Mouse (Mus musculus): ENCODE results near the gene Adamts4.

Adamts4 gene

DNA sequence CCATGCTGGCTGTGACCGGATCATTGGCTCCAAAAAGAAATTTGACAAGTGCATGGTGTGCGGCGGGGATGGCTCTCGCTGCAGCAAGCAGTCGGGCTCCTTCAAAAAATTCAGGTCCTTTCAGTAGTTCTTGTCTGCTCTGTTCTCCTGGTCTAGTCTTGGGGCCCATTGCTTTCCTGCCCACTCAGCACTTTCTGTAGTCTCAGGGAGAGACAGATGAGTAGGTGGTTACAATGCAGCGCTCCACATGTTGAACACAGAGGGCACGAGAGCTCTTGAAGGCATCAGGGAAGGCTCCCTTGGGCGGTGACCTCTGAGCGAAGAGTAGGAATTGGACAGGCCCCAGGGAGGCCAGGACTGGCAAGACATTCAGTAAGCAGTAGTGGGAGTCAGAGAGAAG is 7.6 kb downstream of the Adamts4 start:
- no peak for DNase-seq (ENCODE audit: low read depth, low spot score)
- H3K27me3 ChIP-seq (ENCODE audit: control insufficient read depth, insufficient read depth, low read length, poor library complexity, severe bottlenecking), result no peaks in the 10 kb centered on the region
- H3K36me3 ChIP-seq (ENCODE audit: control insufficient read depth, insufficient read depth, low read length, poor library complexity, severe bottlenecking), result no peaks in the 10 kb centered on the region

DNA sequence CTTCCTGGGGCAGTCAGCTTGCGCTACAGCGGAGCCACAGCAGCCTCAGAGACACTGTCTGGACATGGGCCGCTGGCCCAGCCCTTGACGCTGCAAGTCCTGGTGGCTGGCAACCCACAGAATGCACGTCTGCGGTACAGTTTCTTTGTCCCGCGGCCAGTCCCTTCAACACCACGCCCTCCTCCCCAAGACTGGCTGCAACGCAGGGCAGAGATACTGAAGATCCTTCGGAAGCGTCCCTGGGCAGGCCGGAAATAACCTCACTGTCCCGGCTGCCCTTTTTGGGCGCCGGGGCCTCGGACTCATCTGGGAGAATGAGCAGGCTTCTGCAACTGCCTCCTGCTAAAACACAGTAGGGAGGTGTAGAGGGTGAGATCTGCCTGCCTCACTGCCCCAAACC is 8.7 kb downstream of the Adamts4 start:
- DNase-seq (ENCODE audit: low read depth, low spot score), result no peak
- Histone ChIP-seq H3K36me3 (ENCODE audit: control insufficient read depth, insufficient read depth, low read length, poor library complexity, severe bottlenecking) (no peaks in the 10 kb centered on the region), H3K27me3 (ENCODE audit: control insufficient read depth, insufficient read depth, low read length, poor library complexity, severe bottlenecking) (no peaks in the 10 kb centered on the region)

DNA sequence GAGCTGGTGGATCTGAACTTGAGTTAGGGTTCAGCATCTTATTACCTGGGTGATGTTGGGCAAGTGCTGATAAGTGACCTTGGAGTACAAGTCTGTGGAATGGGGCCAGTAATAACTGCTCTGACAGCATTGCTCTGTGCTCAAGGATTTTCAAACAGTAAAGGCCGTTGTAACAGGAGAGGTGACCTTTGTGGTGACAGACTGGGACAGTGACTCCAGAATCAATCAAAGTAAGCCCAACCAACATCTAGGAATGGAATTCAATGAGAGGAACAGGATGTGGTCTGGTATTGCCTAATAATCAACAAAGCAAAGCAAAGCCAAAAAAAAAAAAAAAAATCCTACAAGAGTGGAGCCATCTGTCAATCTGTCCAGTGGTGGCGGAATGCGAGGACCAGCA is 10.1 kb downstream of the Adamts4 start:
- Histone ChIP-seq H3K27me3 (ENCODE audit: control insufficient read depth, insufficient read depth, low read length, poor library complexity, severe bottlenecking) (no peaks in the 10 kb centered on the region), H3K36me3 (ENCODE audit: control insufficient read depth, insufficient read depth, low read length, poor library complexity, severe bottlenecking) (no peaks in the 10 kb centered on the region)
- DNase-seq (ENCODE audit: low read depth, low spot score), result no peak

DNA sequence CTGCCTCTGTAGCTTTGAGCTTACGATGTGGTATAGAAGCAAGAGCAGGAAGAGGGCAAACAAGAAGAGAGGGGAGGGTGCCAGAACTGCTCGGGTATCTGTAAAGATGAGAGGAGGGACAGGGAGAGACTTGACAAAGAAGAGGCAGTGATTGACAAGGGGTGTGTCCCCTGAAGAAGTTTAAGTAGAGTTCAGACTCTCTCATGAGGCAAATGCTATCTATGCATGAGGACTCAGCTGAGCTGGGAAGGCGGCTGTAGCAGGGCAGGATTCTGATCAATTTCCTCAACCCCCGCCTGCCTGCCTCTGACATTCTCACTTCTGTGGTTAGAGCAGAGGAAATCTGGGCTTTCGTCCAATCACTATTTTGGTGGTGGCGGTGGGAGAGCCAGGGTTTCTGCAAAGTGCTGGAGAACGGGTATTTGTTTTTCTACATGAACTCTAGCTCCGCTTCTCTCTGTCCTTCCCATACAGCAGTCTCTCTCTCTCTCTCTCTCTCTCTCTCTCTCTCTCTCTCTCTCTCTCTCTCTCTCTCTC is 12.4 kb downstream of the Adamts4 start:
- DNase-seq (ENCODE audit: low read depth, low spot score), result no peak
- no peaks in the 10 kb centered on the region for H3K36me3 ChIP-seq (ENCODE audit: control insufficient read depth, insufficient read depth, low read length, poor library complexity, severe bottlenecking)

DNA sequence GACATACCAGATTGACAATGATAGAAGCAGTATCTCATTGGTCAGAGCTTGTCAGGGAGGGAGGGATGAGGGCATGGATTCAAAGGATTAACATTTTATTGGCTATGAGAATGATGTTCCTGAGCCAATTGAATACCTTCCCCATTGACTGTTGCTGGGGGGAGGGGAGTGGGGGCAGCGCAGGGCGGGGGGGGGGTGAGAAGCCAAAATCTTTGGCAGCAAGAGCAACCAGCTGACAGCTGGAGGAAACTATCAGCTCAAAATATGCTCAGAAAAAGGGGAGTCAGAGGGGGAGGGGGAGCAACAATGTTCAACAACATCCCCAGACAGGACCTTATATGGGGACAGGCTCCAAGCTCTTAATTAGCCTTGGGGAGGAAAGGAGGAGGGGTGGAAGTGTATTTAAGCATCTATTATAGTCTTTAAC is 13.0 kb downstream of the Adamts4 start:
- no peaks in the 10 kb centered on the region for H3K36me3 ChIP-seq (ENCODE audit: control insufficient read depth, insufficient read depth, low read length, poor library complexity, severe bottlenecking)
- no peak for DNase-seq (ENCODE audit: low read depth, low spot score)
- no peaks in the 10 kb centered on the region for H3K27me3 ChIP-seq (ENCODE audit: control insufficient read depth, insufficient read depth, low read length, poor library complexity, severe bottlenecking)

More for the DNA sequence above, 12.4 kb downstream of the Adamts4 start:
- no peaks in the 10 kb centered on the region for H3K27me3 ChIP-seq (ENCODE audit: control insufficient read depth, insufficient read depth, low read length, poor library complexity, severe bottlenecking)

DNA sequence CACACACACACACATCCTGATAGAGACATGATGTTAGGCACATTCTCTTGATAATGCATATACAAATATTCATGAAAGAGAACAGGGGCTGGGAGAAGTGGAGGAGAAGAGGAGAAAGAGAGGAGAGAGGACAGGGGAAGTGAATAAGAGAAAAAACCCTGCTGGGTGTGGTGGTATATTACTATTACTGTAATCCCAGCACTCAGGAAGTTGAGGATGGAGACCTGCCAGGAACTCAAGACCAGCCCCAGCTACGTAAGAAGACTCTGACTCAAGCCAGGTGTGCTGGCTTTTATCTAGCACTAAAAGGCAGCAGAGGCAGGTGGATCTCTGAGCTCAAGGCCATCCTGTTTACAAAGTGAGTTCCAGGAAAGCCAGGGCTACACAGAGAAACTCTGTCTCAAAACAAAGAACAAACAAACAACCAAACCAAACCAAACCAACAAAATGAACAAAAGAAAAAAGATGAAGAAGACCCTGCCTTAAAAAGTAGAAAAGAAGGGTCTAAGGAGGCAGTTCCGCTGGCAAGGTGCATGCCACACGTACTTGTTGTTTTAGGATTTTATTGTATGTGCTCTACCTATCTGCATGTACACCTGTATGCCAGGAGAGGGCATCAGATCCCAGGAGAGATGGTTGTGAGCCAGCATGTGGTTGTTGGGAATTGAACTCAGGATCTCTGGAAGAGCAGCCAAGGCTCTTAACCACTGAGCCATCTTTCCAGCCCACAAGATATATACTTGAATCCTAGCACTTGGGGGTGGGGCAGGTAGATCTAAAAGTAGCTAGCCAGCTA is 13.6 kb downstream of the Adamts4 start:
- Histone ChIP-seq H3K27me3 (ENCODE audit: control insufficient read depth, insufficient read depth, low read length, poor library complexity, severe bottlenecking) (no peaks in the 10 kb centered on the region), H3K36me3 (ENCODE audit: control insufficient read depth, insufficient read depth, low read length, poor library complexity, severe bottlenecking) (no peaks in the 10 kb centered on the region)
- DNase-seq (ENCODE audit: low read depth, low spot score), result no peak

DNA sequence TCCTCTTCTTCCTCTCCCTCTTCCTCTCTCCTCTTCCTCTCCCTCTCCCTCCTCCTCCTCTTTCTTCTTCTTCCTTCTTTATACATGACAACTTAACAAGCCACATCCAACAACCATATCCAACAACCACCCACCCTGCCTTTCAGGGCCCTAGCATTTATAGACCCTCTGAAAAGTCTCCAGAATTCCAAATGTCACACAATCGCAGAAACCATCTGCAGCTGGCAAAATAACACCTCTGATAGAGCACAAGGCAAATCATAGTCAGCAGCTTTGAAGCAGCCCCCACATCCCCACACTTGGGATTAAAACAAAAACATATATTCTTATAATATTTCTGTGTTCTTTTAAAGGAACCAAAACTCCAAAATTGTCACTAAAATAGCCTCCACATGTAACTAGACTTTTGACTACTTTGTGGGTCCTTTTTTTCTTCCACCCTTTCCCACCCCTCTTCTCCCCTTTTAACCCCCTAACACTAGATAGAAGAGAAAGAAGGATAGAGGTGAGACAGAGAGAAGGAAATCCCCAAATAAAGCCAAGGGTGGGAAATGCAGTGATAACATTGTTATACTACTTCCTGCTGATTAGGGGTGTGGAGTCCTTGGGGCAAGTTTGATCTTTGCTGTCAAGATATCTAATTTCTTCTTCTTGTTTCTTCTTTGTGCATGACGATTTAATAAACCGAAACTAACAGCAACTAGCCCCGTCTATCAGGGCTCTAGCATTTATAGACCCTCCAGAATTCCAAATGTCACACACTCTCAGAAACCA is 15.9 kb downstream of the Adamts4 start:
- no peak for DNase-seq (ENCODE audit: low read depth, low spot score)
- no peaks in the 10 kb centered on the region for H3K27me3 ChIP-seq (ENCODE audit: control insufficient read depth, insufficient read depth, low read length, poor library complexity, severe bottlenecking)
- H3K36me3 ChIP-seq (ENCODE audit: control insufficient read depth, insufficient read depth, low read length, poor library complexity, severe bottlenecking), result no peaks in the 10 kb centered on the region

DNA sequence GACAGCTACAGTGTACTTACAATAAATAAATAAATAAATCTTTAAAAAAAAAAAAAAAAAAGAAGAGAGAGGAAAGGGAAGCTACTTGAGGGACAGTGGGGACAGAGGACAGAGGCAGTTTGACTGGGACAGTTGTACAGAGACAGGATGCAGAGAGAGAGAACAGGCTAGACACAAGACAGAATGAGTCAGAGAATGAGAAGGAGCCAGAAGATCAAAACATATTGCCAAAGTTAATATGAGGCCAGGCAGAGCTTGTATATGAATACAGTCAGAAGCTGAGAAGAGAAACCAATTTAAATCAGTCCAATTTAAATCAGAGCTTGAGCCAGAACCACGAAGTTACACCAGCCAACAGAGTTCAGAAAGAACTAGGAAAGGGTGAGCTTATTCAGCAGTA is 18.1 kb downstream of the Adamts4 start:
- DNase-seq (ENCODE audit: low read depth, low spot score), result no peak
- Histone ChIP-seq H3K36me3 (ENCODE audit: control insufficient read depth, insufficient read depth, low read length, poor library complexity, severe bottlenecking) (peaks cover 3% of the 10 kb centered on the region; the same call in 1 of the 2 replicates), H3K27me3 (ENCODE audit: control insufficient read depth, insufficient read depth, low read length, poor library complexity, severe bottlenecking) (no peaks in the 10 kb centered on the region)

DNA sequence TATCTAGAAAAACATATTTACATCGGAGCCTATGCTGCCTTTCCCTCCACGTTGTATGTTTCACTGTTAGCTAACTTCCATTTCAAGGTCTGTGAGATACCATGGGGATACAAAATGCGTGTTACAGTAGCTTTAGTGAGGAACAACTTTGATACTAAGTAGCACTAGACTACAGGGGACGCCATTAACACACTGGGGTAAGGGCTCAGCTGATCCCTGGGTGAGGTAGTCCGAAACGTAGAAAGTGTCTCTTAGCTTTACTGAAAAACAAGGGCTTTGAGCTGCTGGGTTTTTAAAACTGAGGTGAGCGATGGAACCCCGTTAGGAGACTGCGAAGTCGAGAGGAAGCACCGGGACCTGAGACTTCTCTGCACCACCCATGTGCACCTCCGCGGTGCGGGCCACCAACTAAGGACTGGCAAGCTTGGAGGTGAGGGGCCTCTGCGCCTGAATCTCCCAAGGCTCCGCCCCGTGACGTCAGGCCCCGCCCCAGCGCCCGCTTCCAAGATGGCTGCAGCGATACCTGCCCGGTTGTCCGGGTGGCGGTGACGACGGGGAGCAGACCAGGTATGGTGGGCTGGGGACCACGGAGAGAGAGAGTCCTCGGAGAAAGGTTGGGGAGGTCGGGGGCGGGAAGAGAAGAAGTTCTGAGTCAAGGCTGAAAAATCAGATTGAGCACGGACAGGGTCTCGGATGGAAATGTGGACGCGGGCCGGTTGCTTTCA is 19.8 kb downstream of the Adamts4 start, which contains the start of gene B4galt3:
B4galt3 (plus strand) TSS at position 481 of the 725 bp plus-strand sequence.
- Histone ChIP-seq H3K36me3 (ENCODE audit: control insufficient read depth, insufficient read depth, low read length, poor library complexity, severe bottlenecking) (peaks cover 7% of the 10 kb centered on the region; the same call in 1 of the 2 replicates), H3K27me3 (ENCODE audit: control insufficient read depth, insufficient read depth, low read length, poor library complexity, severe bottlenecking) (no peaks in the 10 kb centered on the region)
- DNase-seq (ENCODE audit: low read depth, low spot score), result peak; percentile 93

DNA sequence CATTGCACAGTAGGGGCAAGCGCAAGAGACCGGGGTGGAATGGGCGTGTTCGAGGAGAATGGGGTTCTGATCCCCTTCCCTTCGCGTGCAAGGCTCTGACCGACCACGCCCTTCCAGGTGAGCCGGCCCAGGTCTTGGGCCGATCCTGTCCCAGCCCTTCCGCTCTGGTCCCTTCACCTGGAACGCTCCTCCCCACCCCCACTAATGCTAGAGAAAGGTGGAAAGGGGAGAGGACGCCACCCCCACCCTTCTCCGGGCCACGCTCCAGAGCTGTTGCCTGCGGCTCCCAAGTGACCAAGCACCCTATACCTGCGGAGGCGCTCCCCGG is 20.3 kb downstream of the Adamts4 start:
- DNase-seq (ENCODE audit: low read depth, low spot score), result no peak
- no peaks in the 10 kb centered on the region for H3K27me3 ChIP-seq (ENCODE audit: control insufficient read depth, insufficient read depth, low read length, poor library complexity, severe bottlenecking)
- H3K36me3 ChIP-seq (ENCODE audit: control insufficient read depth, insufficient read depth, low read length, poor library complexity, severe bottlenecking), result peaks cover 7% of the 10 kb centered on the region; the same call in 1 of the 2 replicates

DNA sequence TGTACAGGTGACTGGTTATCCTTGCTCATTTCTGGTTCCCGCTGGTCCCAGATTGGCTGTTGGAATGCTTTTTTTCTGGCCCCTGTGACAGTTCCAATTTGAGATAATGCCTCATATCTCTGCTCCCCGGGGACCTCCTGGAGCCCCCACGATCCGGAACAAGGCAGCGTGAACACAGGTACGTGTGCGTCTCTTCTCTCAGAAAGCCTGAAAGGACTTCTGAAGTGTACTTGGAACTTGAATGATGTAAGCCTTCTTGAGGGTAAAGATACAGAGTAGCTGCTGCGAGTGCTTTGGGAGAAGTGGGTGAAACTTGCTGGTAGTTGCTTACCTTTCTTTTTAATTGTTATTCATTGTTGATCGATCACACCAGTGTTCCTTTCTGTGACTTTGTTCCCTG is 21.0 kb downstream of the Adamts4 start:
- peaks cover 10% of the 10 kb centered on the region; the same call in 1 of the 2 replicates for H3K36me3 ChIP-seq (ENCODE audit: control insufficient read depth, insufficient read depth, low read length, poor library complexity, severe bottlenecking)
- H3K27me3 ChIP-seq (ENCODE audit: control insufficient read depth, insufficient read depth, low read length, poor library complexity, severe bottlenecking), result no peaks in the 10 kb centered on the region
- no peak for DNase-seq (ENCODE audit: low read depth, low spot score)

DNA sequence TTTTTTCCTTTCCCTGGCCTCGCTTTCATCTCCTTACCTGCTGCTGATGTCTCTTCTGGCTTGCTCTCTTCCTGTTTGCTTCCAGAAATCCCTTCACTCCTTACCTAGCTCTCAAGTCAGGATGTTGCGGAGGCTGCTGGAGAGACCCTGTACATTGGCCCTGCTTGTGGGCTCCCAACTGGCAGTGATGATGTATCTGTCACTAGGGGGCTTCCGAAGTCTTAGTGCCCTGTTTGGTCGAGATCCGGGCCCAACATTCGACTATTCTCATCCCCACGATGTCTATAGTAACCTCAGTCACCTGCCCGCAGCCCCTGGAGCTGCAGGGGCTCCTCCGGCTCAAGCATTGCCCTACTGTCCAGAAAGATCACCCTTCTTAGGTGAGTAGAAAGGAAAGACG is 21.4 kb downstream of the Adamts4 start:
- Histone ChIP-seq H3K27me3 (ENCODE audit: control insufficient read depth, insufficient read depth, low read length, poor library complexity, severe bottlenecking) (no peaks in the 10 kb centered on the region), H3K36me3 (ENCODE audit: control insufficient read depth, insufficient read depth, low read length, poor library complexity, severe bottlenecking) (peaks cover 12% of the 10 kb centered on the region; the same call in 1 of the 2 replicates)
- peak; percentile 24 for DNase-seq (ENCODE audit: low read depth, low spot score)

DNA sequence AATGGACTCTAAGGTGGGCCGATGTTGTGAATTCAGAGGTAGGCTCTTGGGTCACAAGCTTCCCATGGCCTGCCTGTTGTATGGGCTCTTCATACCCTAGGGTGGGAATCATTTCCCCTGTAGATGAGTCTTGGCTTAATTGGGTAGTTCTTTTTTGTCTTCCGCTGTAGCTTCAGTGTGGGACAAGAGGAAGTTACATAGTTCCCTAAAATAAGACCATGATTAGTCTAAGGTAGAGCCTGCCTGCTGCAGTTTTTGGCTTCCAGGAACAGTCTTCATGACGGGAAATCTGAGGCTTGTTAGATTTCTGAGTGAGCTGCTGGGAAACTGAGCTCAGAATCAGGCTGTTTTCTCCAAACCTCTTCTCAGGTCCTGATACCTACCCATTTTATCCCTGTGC is 21.9 kb downstream of the Adamts4 start:
- Histone ChIP-seq H3K27me3 (ENCODE audit: control insufficient read depth, insufficient read depth, low read length, poor library complexity, severe bottlenecking) (no peaks in the 10 kb centered on the region), H3K36me3 (ENCODE audit: control insufficient read depth, insufficient read depth, low read length, poor library complexity, severe bottlenecking) (peaks cover 12% of the 10 kb centered on the region; the same call in 1 of the 2 replicates)
- peak; percentile 44 for DNase-seq (ENCODE audit: low read depth, low spot score)

DNA sequence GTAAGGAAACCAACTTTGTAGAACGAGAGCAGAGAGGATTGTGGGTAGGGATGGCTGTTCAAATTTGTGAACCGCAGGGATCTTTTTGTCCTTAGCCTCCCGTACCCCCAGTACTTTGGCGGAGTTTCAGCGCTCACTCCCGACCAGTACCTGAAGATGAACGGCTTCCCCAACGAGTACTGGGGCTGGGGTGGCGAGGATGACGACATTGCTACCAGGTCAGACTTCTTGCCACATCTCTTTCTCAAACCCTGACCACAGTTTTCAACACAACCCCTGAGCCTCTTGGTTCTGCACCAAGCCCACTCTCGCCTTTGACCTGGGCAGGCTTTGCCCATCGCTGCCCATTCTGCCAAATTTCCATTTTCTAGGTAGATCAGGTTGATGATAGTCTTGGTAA is 23.9 kb downstream of the Adamts4 start:
- peaks cover 12% of the 10 kb centered on the region; the same call in 1 of the 2 replicates for H3K36me3 ChIP-seq (ENCODE audit: control insufficient read depth, insufficient read depth, low read length, poor library complexity, severe bottlenecking)
- H3K27me3 ChIP-seq (ENCODE audit: control insufficient read depth, insufficient read depth, low read length, poor library complexity, severe bottlenecking), result no peaks in the 10 kb centered on the region
- DNase-seq (ENCODE audit: low read depth, low spot score), result no peak
